Mouse (Mus musculus) ES-Bruce4 (cell line): Measurements from ENCODE around the gene Phf11d. TPM values are rescaled to one million over a fixed set of nuclear protein-coding genes. Genes with fewer than 3 reads are reported as not detected.

ENCODE experiments used
- polyA plus RNA-seq: library from polyadenylated mRNA; stranded (reverse); fragments of >200 nt; gene quantifications from 2 replicates; pipeline ENCODE4 v1.2.4, GENCODE M21; 2011; ENCODE audit warnings: low read depth; ENCODE audit not compliant: missing spikeins, insufficient read depth, insufficient read length

Phf11d gene
- polyA plus RNA-seq, 1 experiment = 23.4 TPM

Other genes with a start within 250 kb of the Phf11d start
- not detected in 2 replicates for gene 1700129C05Rik, start 222.6 kb downstream of the Phf11d start, polyA plus RNA-seq
- gene Gm5142, start 186.7 kb downstream of the Phf11d start, polyA plus RNA-seq = not detected in 2 replicates
- 53.9 and 58.6 TPM in 2 replicates for gene Rcbtb1, start 164.3 kb downstream of the Phf11d start, polyA plus RNA-seq
- gene Gm6904, start 105.3 kb downstream of the Phf11d start, polyA plus RNA-seq = not detected in 2 replicates
- not detected in 2 replicates for gene Phf11a, start 67.9 kb downstream of the Phf11d start, polyA plus RNA-seq
- 0.52 TPM in 1 of 2 replicates, not detected in the other for gene Phf11b, start 24.1 kb downstream of the Phf11d start, polyA plus RNA-seq
- gene Phf11c, start 29.9 kb upstream of the Phf11d start, polyA plus RNA-seq = 1.0 and 1.1 TPM in 2 replicates
- 11.9 and 12.1 TPM in 2 replicates for gene Setdb2, start 75.4 kb upstream of the Phf11d start, polyA plus RNA-seq
- 30.9 and 36.6 TPM in 2 replicates for gene Cab39l, start 75.5 kb upstream of the Phf11d start, polyA plus RNA-seq
- 14.2 and 17.8 TPM in 2 replicates for gene Cdadc1, start 232.5 kb upstream of the Phf11d start, polyA plus RNA-seq